Mouse (Mus musculus) liver, embryonic 15.5 days (tissue): Measurements from ENCODE around the gene Tenm4. TPM values are rescaled to one million over a fixed set of nuclear protein-coding genes. Genes with fewer than 3 reads are reported as not detected.

Experiments
- ATAC-seq: fragments of 200-750 bp; cut with Nextera tagmentation; 2 replicates; pipeline ENCODE4 v1.8.0; 2017; ENCODE audit warnings: moderate number of reproducible peaks, mild to moderate bottlenecking, moderate library complexity; ENCODE audit not compliant: insufficient read depth
- H3K27ac ChIP-seq: fragments of 300-500 bp; sonication (generic); replicated peaks from 2 replicates; pipeline ENCODE4 v1.5.1; 2015; ENCODE audit warnings: mild to moderate bottlenecking, inconsistent platforms
- H3K27me3 ChIP-seq: fragments of 300-500 bp; sonication (generic); 2 replicates; pipeline ENCODE4 v1.6.1; 2015; ENCODE audit warnings: mild to moderate bottlenecking, inconsistent platforms
- H3K36me3 ChIP-seq: fragments of 300-500 bp; sonication (generic); replicated peaks from 2 replicates; pipeline ENCODE4 v1.6.1; 2015; ENCODE audit warnings: moderate library complexity, mild to moderate bottlenecking, inconsistent platforms
- H3K4me1 ChIP-seq: fragments of 300-500 bp; sonication (generic); replicated peaks from 2 replicates; pipeline ENCODE4 v1.6.1; 2015; ENCODE audit warnings: inconsistent platforms
- H3K4me2 ChIP-seq: fragments of 300-500 bp; sonication (generic); 2 replicates; pipeline ENCODE4 v1.6.1; 2015; ENCODE audit warnings: moderate library complexity, mild to moderate bottlenecking, inconsistent platforms
- H3K4me3 ChIP-seq: fragments of 300-500 bp; sonication (generic); replicated peaks from 2 replicates; pipeline ENCODE4 v1.5.1; 2015; ENCODE audit warnings: mild to moderate bottlenecking, inconsistent platforms
- H3K9ac ChIP-seq: fragments of 300-500 bp; sonication (generic); 2 replicates; pipeline ENCODE4 v1.6.1; 2015; ENCODE audit warnings: moderate library complexity, mild to moderate bottlenecking, inconsistent platforms
- H3K9me3 ChIP-seq: fragments of 300-500 bp; sonication (generic); replicated peaks from 2 replicates; pipeline ENCODE4 v1.6.1; 2016; ENCODE audit warnings: inconsistent platforms
- WGBS: fragments of 180-500 bp; shearing (Covaris S2); methylation state at CpG from one replicate; pipeline ENCODE4 v1.1.7; 2015; ENCODE audit warnings: mixed read lengths; ENCODE audit not compliant: insufficient replicate concordance; 5-methylcytosine and 5-hydroxymethylcytosine counted together
- polyA plus RNA-seq: library from polyadenylated mRNA; unstranded; fragments of >200 nt; fragmentation: Nextera tagmentation; extraction: Ambion mirVana; gene quantifications from 2 replicates; pipeline ENCODE4 v1.2.1, GENCODE M21; 2015

The Tenm4 gene
- polyA plus RNA-seq, 1 experiment from 2014 or later = 0.69 TPM

GRCm38 (mm10) chr7:96855867-96856406 lies 684.9 kb downstream of the Tenm4 start:
- no peaks in the 10 kb centered on the region for H3K4me1 ChIP-seq
- H3K4me3 ChIP-seq = no peak overlapping the region
- H3K36me3 ChIP-seq = no peaks in the 10 kb centered on the region
- no peaks in the 10 kb centered on the region for H3K9me3 ChIP-seq
- H3K9ac ChIP-seq = no peak overlapping the region
- no peak for ATAC-seq
- 44% methylated on average over 5 of the region's 5 CpGs for WGBS
- 0 out of 2 replicates have a peak, but pooled peaks cover 3% of the 10 kb centered on the region for H3K27me3 ChIP-seq
- H3K4me2 ChIP-seq = no peak overlapping the region
- no peak overlapping the region for H3K27ac ChIP-seq

- WGBS = 20% methylated on average over 4 of the region's 4 CpGs
- no peak overlapping the region for H3K4me3 ChIP-seq
- ATAC-seq = no peak
- H3K36me3 ChIP-seq = no peaks in the 10 kb centered on the region
- H3K4me1 ChIP-seq = no peaks in the 10 kb centered on the region
- H3K9ac ChIP-seq = no peak overlapping the region
- H3K9me3 ChIP-seq = no peaks in the 10 kb centered on the region
- H3K27ac ChIP-seq = no peak overlapping the region
- H3K4me2 ChIP-seq = no peak overlapping the region
- 0 out of 2 replicates have a peak, but pooled peaks cover 3% of the 10 kb centered on the region for H3K27me3 ChIP-seq
Observed at GRCm38 (mm10) chr7:96856518-96856917, 685.5 kb downstream of the Tenm4 start.

- Histone ChIP-seq H3K27me3 (0 out of 2 replicates have a peak, but pooled peaks cover 3% of the 10 kb centered on the region), H3K4me2 (no peak overlapping the region), H3K27ac (no peak overlapping the region), H3K9me3 (no peaks in the 10 kb centered on the region), H3K9ac (no peak overlapping the region), H3K4me1 (no peaks in the 10 kb centered on the region), H3K36me3 (no peaks in the 10 kb centered on the region), H3K4me3 (no peak overlapping the region)
- no peak for ATAC-seq
- WGBS = 35% methylated on average over 2 of the region's 2 CpGs
Observed at GRCm38 (mm10) chr7:96859077-96859476, 688.0 kb downstream of the Tenm4 start.

- ATAC-seq = no peak
Observed at GRCm38 (mm10) chr7:96859684-96860083, 688.6 kb downstream of the Tenm4 start.

GRCm38 (mm10) chr7:96860650-96861049 lies 689.6 kb downstream of the Tenm4 start:
- Histone ChIP-seq H3K9me3 (no peaks in the 10 kb centered on the region), H3K9ac (no peak overlapping the region), H3K4me1 (no peaks in the 10 kb centered on the region), H3K27ac (no peak overlapping the region), H3K36me3 (no peaks in the 10 kb centered on the region), H3K27me3 (no peaks in the 10 kb centered on the region), H3K4me2 (no peak overlapping the region), H3K4me3 (no peak overlapping the region)
- 55% methylated on average over 4 of the region's 4 CpGs for WGBS
- ATAC-seq = no peak

More at GRCm38 (mm10) chr7:96859684-96860083, 688.6 kb downstream of the Tenm4 start:
- Histone ChIP-seq H3K4me3 (no peak overlapping the region), H3K27ac (no peak overlapping the region), H3K9ac (no peak overlapping the region), H3K4me2 (no peak overlapping the region), H3K9me3 (no peaks in the 10 kb centered on the region), H3K4me1 (no peaks in the 10 kb centered on the region), H3K36me3 (no peaks in the 10 kb centered on the region), H3K27me3 (0 out of 2 replicates have a peak, but pooled peaks cover 3% of the 10 kb centered on the region)
- WGBS = 59% methylated on average over 5 of the region's 5 CpGs

- Histone ChIP-seq H3K4me3 (no peak overlapping the region), H3K27ac (no peak overlapping the region), H3K9me3 (no peaks in the 10 kb centered on the region), H3K9ac (no peak overlapping the region), H3K27me3 (no peaks in the 10 kb centered on the region), H3K4me2 (no peak overlapping the region), H3K36me3 (no peaks in the 10 kb centered on the region), H3K4me1 (no peaks in the 10 kb centered on the region)
- no peak for ATAC-seq
- WGBS = 64% methylated on average over 7 of the region's 7 CpGs
Observed at GRCm38 (mm10) chr7:96864894-96865722, 694.1 kb downstream of the Tenm4 start.

- no peaks in the 10 kb centered on the region for H3K4me1 ChIP-seq
- no peak overlapping the region for H3K9ac ChIP-seq
- no peaks in the 10 kb centered on the region for H3K9me3 ChIP-seq
- H3K36me3 ChIP-seq = no peaks in the 10 kb centered on the region
- no peak overlapping the region for H3K27ac ChIP-seq
- no peak overlapping the region for H3K4me2 ChIP-seq
- WGBS = 70% methylated on average over 16 of the region's 16 CpGs
- ATAC-seq = no peak
- H3K4me3 ChIP-seq = no peak overlapping the region
- no peaks in the 10 kb centered on the region for H3K27me3 ChIP-seq
Observed at GRCm38 (mm10) chr7:96869079-96869810, 698.2 kb downstream of the Tenm4 start.

GRCm38 (mm10) chr7:96870473-96870872 lies 699.4 kb downstream of the Tenm4 start:
- WGBS = 57% methylated on average over 8 of the region's 8 CpGs

GRCm38 (mm10) chr7:96871031-96871430 lies 700.0 kb downstream of the Tenm4 start:
- no peak overlapping the region for H3K27ac ChIP-seq
- no peak overlapping the region for H3K4me3 ChIP-seq
- no peaks in the 10 kb centered on the region for H3K36me3 ChIP-seq
- no peaks in the 10 kb centered on the region for H3K4me1 ChIP-seq
- 75% methylated on average over 4 of the region's 4 CpGs for WGBS
- H3K9me3 ChIP-seq = no peaks in the 10 kb centered on the region
- ATAC-seq = no peak
- H3K4me2 ChIP-seq = no peak overlapping the region
- H3K9ac ChIP-seq = no peak overlapping the region
- H3K27me3 ChIP-seq = no peaks in the 10 kb centered on the region

More at GRCm38 (mm10) chr7:96870473-96870872, 699.4 kb downstream of the Tenm4 start:
- Histone ChIP-seq H3K27ac (no peak overlapping the region), H3K27me3 (no peaks in the 10 kb centered on the region), H3K9ac (no peak overlapping the region), H3K4me2 (no peak overlapping the region), H3K4me1 (no peaks in the 10 kb centered on the region), H3K4me3 (no peak overlapping the region), H3K36me3 (no peaks in the 10 kb centered on the region), H3K9me3 (no peaks in the 10 kb centered on the region)
- ATAC-seq = no peak

- 53% methylated on average over 7 of the region's 7 CpGs for WGBS
Observed at GRCm38 (mm10) chr7:96878511-96879276, 707.6 kb downstream of the Tenm4 start.

More at GRCm38 (mm10) chr7:96878511-96879276, 707.6 kb downstream of the Tenm4 start:
- no peaks in the 10 kb centered on the region for H3K4me1 ChIP-seq
- H3K4me2 ChIP-seq = no peak overlapping the region
- H3K27me3 ChIP-seq = no peaks in the 10 kb centered on the region
- no peak for ATAC-seq
- no peaks in the 10 kb centered on the region for H3K36me3 ChIP-seq
- no peak overlapping the region for H3K4me3 ChIP-seq
- no peak overlapping the region for H3K9ac ChIP-seq
- H3K27ac ChIP-seq = no peak overlapping the region
- no peaks in the 10 kb centered on the region for H3K9me3 ChIP-seq
